Mouse (Mus musculus) ES-E14 (cell line): ENCODE data around the gene Ablim1. TPM values are rescaled to one million over a fixed set of nuclear protein-coding genes. Genes with fewer than 3 reads are reported as not detected.

ENCODE experiments used
- DNase-seq: peaks from one replicate; pipeline ENCODE4 v3.0.0-alpha.2; 2013; ENCODE audit warnings: low read depth, low spot score
- H3K27ac ChIP-seq: 2 replicates; pipeline ENCODE4 v1.5.1; 2012; ENCODE audit warnings: low read depth, mild to moderate bottlenecking, low read length, moderate library complexity, mixed read lengths; ENCODE audit not compliant: poor library complexity, insufficient read depth, severe bottlenecking
- H3K36me3 ChIP-seq: 2 replicates; pipeline ENCODE4 v1.6.1; 2012; ENCODE audit warnings: mild to moderate bottlenecking, low read length, moderate library complexity, mixed read lengths; ENCODE audit not compliant: control insufficient read depth, poor library complexity, insufficient read depth, severe bottlenecking
- H3K4me1 ChIP-seq, 2 experiments: fragments of 150-350 bp in 1 of 2; sonication (generic) in 1 of 2; 2 replicates each; pipeline ENCODE4 v1.6.1; 2012; ENCODE audit warnings: low read length in 2 of 2, mild to moderate bottlenecking in 1 of 2, mixed read lengths in 1 of 2; ENCODE audit not compliant: control insufficient read depth in 2 of 2, insufficient read depth in 2 of 2, poor library complexity in 1 of 2
- H3K4me3 ChIP-seq, 2 experiments: fragments of 150-350 bp in 1 of 2; sonication (generic) in 1 of 2; 2 replicates each; pipeline ENCODE4 v1.5.1; 2012; ENCODE audit warnings: low read length in 2 of 2, low read depth in 1 of 2, mild to moderate bottlenecking in 1 of 2, mixed read lengths in 1 of 2; ENCODE audit not compliant: insufficient read depth in 1 of 2, poor library complexity in 1 of 2, severe bottlenecking in 1 of 2
- H3K9ac ChIP-seq: 2 replicates; pipeline ENCODE4 v1.6.1; 2012; ENCODE audit warnings: low read depth, mild to moderate bottlenecking, low read length, mixed read lengths; ENCODE audit not compliant: poor library complexity, insufficient read depth, severe bottlenecking
- H3K9me3 ChIP-seq: fragments of 150-350 bp; sonication (generic); 2 replicates; pipeline ENCODE4 v1.6.1; 2012; ENCODE audit warnings: low read depth, mild to moderate bottlenecking, low read length; ENCODE audit not compliant: control insufficient read depth, insufficient read depth
- CHD2 ChIP-seq: IDR thresholded peaks from 2 replicates; pipeline ENCODE4 v1.6.1; 2014; ENCODE audit warnings: mild to moderate bottlenecking, low read depth, low read length, inconsistent platforms
- HCFC1 ChIP-seq: IDR thresholded peaks from 2 replicates; pipeline ENCODE4 v1.6.1; 2012; ENCODE audit warnings: low read length, inconsistent platforms, borderline replicate concordance; ENCODE audit not compliant: insufficient read depth
- MAFK ChIP-seq: IDR thresholded peaks from 2 replicates; pipeline ENCODE4 v1.6.1; 2014; ENCODE audit warnings: mild to moderate bottlenecking, low read depth, low read length, inconsistent platforms; ENCODE audit not compliant: insufficient read depth
- ZC3H11A ChIP-seq: IDR thresholded peaks from 2 replicates; pipeline ENCODE4 v1.6.1; 2012; ENCODE audit warnings: low read depth, mild to moderate bottlenecking, inconsistent platforms, low read length, borderline replicate concordance
- ZNF384 ChIP-seq: IDR thresholded peaks from 2 replicates; pipeline ENCODE4 v1.6.1; 2012; ENCODE audit warnings: low read depth, low read length, inconsistent platforms
- in situ Hi-C, 2 experiments: fragments of 600-800 bp; cut with MboI; formaldehyde crosslinking; loops; one replicate each; pipeline ENCODE4 v1.15.1; 2025; ENCODE audit warnings: low sequenced_read_pairs in 2 of 2, inconsistent platforms in 1 of 2; ENCODE audit not compliant: unreplicated experiment in 2 of 2
- total RNA-seq: library from RNA; depleted of rRNA; stranded (reverse); fragments of 300-350 nt; gene quantifications from 2 replicates; pipeline ENCODE4 v1.2.3, GENCODE M21; 2012

The Ablim1 gene
- total RNA-seq, 1 experiment = 5.4 TPM

DNA sequence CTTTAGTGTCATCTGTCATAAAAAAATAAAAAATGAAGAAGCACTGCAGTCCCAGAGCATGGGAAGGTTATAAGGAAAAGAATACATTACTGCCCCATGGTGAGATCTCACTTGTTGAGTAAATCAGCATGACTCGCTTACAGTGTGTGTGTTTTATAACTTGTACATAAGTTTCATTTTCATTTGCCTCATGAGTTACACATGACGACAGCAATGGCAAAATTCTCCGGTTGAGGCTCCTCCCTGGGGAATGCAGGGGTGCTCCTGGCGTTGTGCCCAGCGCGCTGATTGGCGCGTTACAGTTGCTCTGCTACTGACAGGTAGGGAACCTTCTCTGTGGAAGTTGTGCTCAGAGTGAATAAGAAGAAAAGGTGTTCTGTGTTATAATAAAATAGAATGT is 71.1 kb downstream of the Ablim1 start:
- no peak for TF ChIP-seq ZC3H11A
- TF ChIP-seq ZNF384 = no peak
- TF ChIP-seq HCFC1 = no peak
- TF ChIP-seq CHD2 = no peak
- no peak for TF ChIP-seq MAFK
- Histone ChIP-seq H3K9me3 (no peaks in the 10 kb centered on the region), H3K27ac (no peak overlapping the region), H3K36me3 (no peaks in the 10 kb centered on the region), H3K9ac (no peak overlapping the region), H3K4me1 (no peaks in the 10 kb centered on the region), H3K4me3 (no peak overlapping the region)
- no peak for DNase-seq
- in situ Hi-C loops = no loop called here

DNA sequence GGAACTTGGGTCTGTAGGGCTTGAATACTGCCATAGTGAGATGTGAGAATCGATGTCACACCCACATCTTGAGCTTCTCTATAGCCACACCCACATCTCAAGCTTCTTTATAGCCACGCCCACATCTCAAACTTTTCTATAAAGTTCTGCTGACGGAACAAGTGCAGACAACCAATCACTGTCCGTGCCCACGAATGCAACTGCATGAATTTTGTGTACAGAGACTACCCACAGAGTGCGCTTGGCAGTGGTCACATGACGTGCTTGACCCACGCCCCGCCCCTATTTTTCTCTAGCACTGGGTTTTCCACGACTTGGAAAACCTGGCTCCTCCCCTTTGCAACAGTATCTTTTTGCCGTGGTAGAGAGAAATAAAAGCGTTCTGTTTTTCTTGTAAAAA is 71.5 kb downstream of the Ablim1 start:
- H3K4me1 ChIP-seq = no peaks in the 10 kb centered on the region

DNA sequence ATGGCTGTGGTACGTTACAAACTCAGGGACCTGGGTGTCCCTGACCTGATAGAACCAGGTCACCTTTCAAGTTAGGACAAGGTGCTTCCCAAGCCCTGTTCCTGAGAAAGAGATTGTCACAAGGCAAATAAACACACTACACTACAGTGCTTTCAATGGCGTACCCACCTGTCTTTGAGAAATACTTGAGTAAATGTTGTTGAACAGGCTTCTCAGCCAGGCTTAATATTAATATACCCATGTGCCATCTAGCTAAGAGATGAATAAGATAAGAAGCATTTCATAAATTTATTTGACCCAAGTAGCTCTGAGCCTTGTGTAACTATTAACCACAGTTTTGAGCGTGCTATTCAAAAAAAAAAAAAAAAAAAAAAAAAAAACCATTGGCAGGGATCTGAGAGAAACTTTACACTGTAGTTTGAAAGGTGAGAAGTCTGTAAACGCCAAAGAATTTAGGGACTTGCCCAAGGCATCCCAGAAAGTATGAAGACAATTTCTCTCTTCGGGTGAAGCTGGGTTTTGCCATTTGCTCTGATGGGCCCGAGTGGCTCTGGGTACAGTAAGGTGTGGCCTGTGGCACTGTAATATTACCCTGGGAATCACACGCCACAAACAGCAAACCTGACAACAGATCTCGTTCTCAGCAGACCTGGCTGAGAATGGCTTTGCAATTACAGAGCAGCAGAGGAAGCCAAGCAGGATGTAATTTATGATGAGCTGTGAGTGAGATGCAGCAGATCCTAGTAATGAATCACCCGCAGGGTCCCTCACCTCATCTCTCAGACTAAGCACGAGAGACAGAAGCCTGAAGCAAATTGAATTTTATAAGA is 73.1 kb downstream of the Ablim1 start:
- Histone ChIP-seq H3K4me3 (no peak overlapping the region), H3K9ac (no peak overlapping the region), H3K9me3 (no peaks in the 10 kb centered on the region), H3K27ac (no peak overlapping the region), H3K36me3 (no peaks in the 10 kb centered on the region), H3K4me1 (no peaks in the 10 kb centered on the region)
- in situ Hi-C loops = no loop called here
- DNase-seq = no peak
- no peak for TF ChIP-seq ZNF384

More for the DNA sequence above, 71.5 kb downstream of the Ablim1 start:
- no peaks in the 10 kb centered on the region for H3K36me3 ChIP-seq
- H3K9ac ChIP-seq = no peak overlapping the region
- no peak overlapping the region for H3K27ac ChIP-seq
- in situ Hi-C loops = no loop called here
- TF ChIP-seq HCFC1 = no peak
- no peak for TF ChIP-seq ZNF384
- no peak for TF ChIP-seq MAFK
- TF ChIP-seq ZC3H11A = no peak
- TF ChIP-seq CHD2 = no peak
- no peak for DNase-seq
- H3K4me3 ChIP-seq = no peak overlapping the region
- H3K9me3 ChIP-seq = no peaks in the 10 kb centered on the region

DNA sequence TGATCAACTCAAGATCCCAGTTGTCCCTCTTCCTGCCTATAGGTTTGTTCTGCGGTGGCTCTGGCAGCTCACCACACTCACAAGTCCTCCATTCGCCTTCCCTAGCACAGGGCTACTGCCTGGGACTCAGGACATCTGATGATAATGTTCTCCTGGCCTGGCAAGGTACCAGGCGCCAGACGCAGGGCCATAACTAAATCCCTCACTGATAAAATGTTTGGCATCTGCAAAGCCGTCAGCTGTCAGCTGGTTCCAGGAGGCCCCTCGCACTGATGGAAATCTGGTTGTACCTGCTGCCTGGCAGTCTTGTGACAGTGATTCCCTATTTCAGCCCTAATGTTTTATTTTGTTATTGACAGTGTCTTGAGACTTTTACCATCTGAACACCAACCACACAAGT is 74.5 kb downstream of the Ablim1 start:
- no peaks in the 10 kb centered on the region for H3K9me3 ChIP-seq
- H3K4me1 ChIP-seq = no peaks in the 10 kb centered on the region
- in situ Hi-C loops = no loop called here
- TF ChIP-seq ZNF384 (no peak), CHD2 (no peak), ZC3H11A (no peak), HCFC1 (no peak), MAFK (no peak)
- no peak for DNase-seq
- H3K9ac ChIP-seq = no peak overlapping the region
- no peak overlapping the region for H3K4me3 ChIP-seq
- no peak overlapping the region for H3K27ac ChIP-seq
- no peaks in the 10 kb centered on the region for H3K36me3 ChIP-seq

DNA sequence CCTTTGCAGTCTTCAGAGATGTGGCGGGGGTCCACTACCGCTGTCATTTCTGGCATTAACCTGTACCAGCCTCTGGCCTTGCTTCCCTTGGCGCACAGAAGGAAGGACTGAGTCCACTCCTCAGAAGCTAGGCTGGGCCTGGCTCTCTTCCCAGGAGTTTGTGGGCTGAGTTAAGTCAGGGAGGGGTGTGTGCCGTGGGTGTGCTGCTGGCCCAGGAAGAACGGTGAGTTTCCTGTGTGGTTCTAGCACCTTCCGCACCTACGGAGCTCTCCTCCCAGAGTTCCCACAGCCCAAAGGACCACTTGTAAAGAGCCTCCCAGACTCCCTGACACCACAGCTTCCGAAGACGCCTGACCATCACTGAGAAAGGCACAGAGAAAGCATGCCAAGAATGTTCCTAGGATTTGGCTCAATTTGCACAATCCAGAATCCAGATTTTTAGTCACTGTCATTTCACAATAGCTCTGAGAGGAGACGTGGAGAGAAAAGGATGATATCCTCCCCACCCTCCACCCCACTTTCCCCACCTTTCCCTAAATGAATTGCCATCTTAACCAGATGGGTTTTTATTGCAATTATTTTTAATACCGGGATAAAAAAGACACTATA is 75.4 kb downstream of the Ablim1 start:
- DNase-seq = no peak
- no peak for TF ChIP-seq HCFC1
- no peak for TF ChIP-seq ZC3H11A
- TF ChIP-seq ZNF384 = no peak
- TF ChIP-seq MAFK = no peak
- TF ChIP-seq CHD2 = no peak
- in situ Hi-C loops = no loop called here
- H3K9ac ChIP-seq = no peak overlapping the region
- no peaks in the 10 kb centered on the region for H3K36me3 ChIP-seq
- H3K4me3 ChIP-seq = no peak overlapping the region
- H3K27ac ChIP-seq = no peak overlapping the region
- no peaks in the 10 kb centered on the region for H3K4me1 ChIP-seq
- no peaks in the 10 kb centered on the region for H3K9me3 ChIP-seq
